Mouse (Mus musculus) liver, embryonic 12.5 days (tissue): ENCODE measurements around the gene Cyp2b13. TPM values are rescaled to one million over a fixed set of nuclear protein-coding genes. Genes with fewer than 3 reads are reported as not detected.
A peak's percentile ranks its signal among the peaks of the same experiment; 100 is the strongest.
"Not testable (repeated sequence)": the region's sequence is repeated elsewhere in the genome, so short reads cannot be mapped to it uniquely, and the experiment has no call there.

Source experiments
- ATAC-seq: fragments of 200-750 bp; cut with Nextera tagmentation; 2 replicates; pipeline ENCODE4 v1.8.0; 2017; ENCODE audit warnings: moderate number of reproducible peaks, mild to moderate bottlenecking, moderate library complexity
- H3K27ac ChIP-seq: fragments of 300-500 bp; sonication (generic); 2 replicates; pipeline ENCODE4 v1.5.1; 2016; ENCODE audit warnings: mild to moderate bottlenecking
- H3K27me3 ChIP-seq: fragments of 300-500 bp; sonication (generic); replicated peaks from 2 replicates; pipeline ENCODE4 v1.6.1; 2016; ENCODE audit warnings: mild to moderate bottlenecking, moderate library complexity
- H3K36me3 ChIP-seq: fragments of 300-500 bp; sonication (generic); 2 replicates; pipeline ENCODE4 v1.6.1; 2016; ENCODE audit warnings: mild to moderate bottlenecking, moderate library complexity
- H3K4me1 ChIP-seq: fragments of 300-500 bp; sonication (generic); 2 replicates; pipeline ENCODE4 v1.6.1; 2016
- H3K4me2 ChIP-seq: fragments of 300-500 bp; sonication (generic); 2 replicates; pipeline ENCODE4 v1.6.1; 2016; ENCODE audit warnings: mild to moderate bottlenecking, moderate library complexity
- H3K4me3 ChIP-seq: fragments of 300-500 bp; sonication (generic); 2 replicates; pipeline ENCODE4 v1.5.1; 2016; ENCODE audit warnings: mild to moderate bottlenecking, moderate library complexity
- H3K9ac ChIP-seq: fragments of 300-500 bp; sonication (generic); 2 replicates; pipeline ENCODE4 v1.6.1; 2016; ENCODE audit warnings: mild to moderate bottlenecking, moderate library complexity
- H3K9me3 ChIP-seq: fragments of 300-500 bp; sonication (generic); replicated peaks from 2 replicates; pipeline ENCODE4 v1.6.1; 2016; ENCODE audit warnings: mild to moderate bottlenecking, moderate library complexity
- WGBS: fragments of 180-500 bp; shearing (Covaris S2); methylation state at CpG from one replicate; pipeline ENCODE4 v1.1.7; 2016; ENCODE audit not compliant: insufficient replicate concordance; 5-methylcytosine and 5-hydroxymethylcytosine counted together
- polyA plus RNA-seq: library from polyadenylated mRNA; unstranded; fragments of >200 nt; fragmentation: Nextera tagmentation; extraction: Ambion mirVana; gene quantifications from 2 replicates; pipeline ENCODE4 v1.2.1, GENCODE M21; 2016

Gene Cyp2b13
- polyA plus RNA-seq: not detected in 2 replicates

GRCm38 (mm10) chr7:26061197-26061596 is at the start of gene Cyp2b13:
Cyp2b13 (plus strand) TSS chr7:26061497.
- H3K4me1 ChIP-seq, H3K4me2 ChIP-seq, H3K27me3 ChIP-seq, H3K9me3 ChIP-seq, H3K9ac ChIP-seq, ATAC-seq, H3K36me3 ChIP-seq, H3K4me3 ChIP-seq, H3K27ac ChIP-seq: not testable (repeated sequence)
- WGBS: 63% methylated on average over 1 of the region's 2 CpGs

DNA sequence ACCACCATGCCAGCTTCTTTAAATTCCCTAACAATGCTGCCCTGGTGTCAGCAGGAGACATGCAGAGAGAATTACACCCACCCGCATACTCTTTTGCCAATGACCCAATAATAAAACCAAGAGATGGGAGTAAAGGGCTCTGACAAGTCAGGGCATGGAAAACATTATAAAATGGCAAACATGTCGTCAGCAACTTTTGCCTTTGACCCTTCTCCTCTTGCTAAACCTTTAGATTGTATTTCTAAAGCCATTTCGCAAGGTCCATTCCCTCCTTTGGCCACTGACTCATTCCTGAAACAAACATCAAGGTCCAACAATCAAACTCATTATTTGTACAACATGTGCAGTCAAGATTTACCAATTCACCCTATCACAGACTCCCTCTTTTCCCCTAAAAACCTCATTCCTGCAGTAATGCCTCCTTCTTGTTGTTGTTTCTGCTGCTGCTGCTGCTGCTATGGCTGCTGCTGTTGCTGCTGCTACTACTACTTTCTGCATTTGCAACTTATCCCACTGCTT is 41.4 kb upstream of the Cyp2b13 start:
- not testable (repeated sequence) for H3K27me3 ChIP-seq, H3K36me3 ChIP-seq, H3K9ac ChIP-seq, H3K9me3 ChIP-seq, H3K27ac ChIP-seq, H3K4me1 ChIP-seq, H3K4me2 ChIP-seq, H3K4me3 ChIP-seq
- 55% methylated on average over 1 of the region's 3 CpGs for WGBS
- peak; percentile 27; the same call in 1 of the 2 replicates for ATAC-seq

DNA sequence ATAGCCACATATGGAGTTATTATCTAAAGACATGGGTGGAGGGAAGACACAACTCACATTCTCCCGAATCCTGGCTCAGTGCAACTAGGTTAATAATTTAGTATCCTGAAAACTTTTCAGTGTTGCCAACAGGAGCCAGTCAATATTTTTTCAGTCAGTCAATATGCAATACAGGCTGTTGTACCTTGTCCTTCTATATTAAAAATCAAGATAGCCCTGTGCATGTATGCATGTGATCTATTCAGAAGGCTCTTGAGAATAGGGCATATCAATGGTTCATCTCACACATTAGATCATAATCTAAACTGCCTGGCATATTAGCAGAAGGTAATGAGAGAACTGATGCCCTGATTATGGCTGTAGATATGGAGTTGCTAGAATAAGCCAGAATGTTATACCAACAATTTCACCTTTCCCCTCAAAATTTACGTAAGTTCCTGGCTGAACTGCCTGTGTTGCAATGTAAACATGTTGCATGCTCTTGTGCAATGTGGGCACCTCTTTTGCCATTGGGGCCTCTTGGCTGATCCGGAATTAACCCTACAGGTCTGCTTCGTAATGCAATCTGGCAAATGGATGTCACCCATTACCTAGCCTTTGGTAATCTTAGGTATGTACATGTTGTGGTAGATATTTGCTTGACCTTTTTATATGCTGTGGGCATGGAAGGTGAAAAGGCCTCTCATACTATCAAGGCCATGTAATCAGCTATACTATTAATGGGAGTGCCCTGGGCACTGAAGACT is 6.2 kb upstream of the Cyp2b13 start:
- H3K4me2 ChIP-seq, H3K4me1 ChIP-seq, H3K9me3 ChIP-seq, H3K27ac ChIP-seq, H3K4me3 ChIP-seq, H3K27me3 ChIP-seq, H3K36me3 ChIP-seq, H3K9ac ChIP-seq: not testable (repeated sequence)
- 63% methylated on average over 4 of the region's 4 CpGs for WGBS
- peak; percentile 32; the same call in 1 of the 2 replicates for ATAC-seq

GRCm38 (mm10) chr7:26071677-26072076 is 10.4 kb downstream of the Cyp2b13 start:
- ATAC-seq, H3K4me3 ChIP-seq, H3K36me3 ChIP-seq, H3K4me1 ChIP-seq, H3K27me3 ChIP-seq, H3K27ac ChIP-seq, H3K4me2 ChIP-seq, H3K9me3 ChIP-seq, H3K9ac ChIP-seq: not testable (repeated sequence)
- WGBS: 56% methylated on average over 29 of the region's 29 CpGs

DNA sequence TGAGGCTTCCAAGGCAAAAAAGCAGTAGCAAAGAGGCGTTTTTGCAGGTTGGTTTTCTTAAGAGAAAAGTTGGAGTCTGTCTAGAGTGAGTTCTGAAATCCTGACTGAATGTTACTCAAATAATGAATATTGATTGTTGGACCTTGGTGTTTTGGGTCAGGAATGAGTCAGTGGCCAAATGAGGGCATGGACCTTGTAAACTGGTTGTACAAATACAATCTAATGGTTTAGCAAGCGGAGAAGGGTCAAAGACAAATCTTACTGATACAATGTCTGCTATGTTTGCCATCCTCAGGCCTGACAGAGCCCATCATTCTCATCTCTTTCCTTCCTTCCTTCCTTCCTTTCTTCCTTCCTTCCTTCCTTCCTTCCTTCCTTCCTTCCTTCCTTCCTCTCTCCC is 21.3 kb downstream of the Cyp2b13 start:
- Histone ChIP-seq H3K27ac (no peak overlapping the region), H3K4me1 (no peaks in the 10 kb centered on the region), H3K36me3 (no peaks in the 10 kb centered on the region), H3K27me3 (no peaks in the 10 kb centered on the region), H3K4me2 (no peak overlapping the region), H3K9me3 (0 out of 2 replicates have a peak, but pooled peaks cover 2% of the 10 kb centered on the region), H3K4me3 (no peak overlapping the region), H3K9ac (no peak overlapping the region)
- ATAC-seq: no peak
- 46% methylated on average over 2 of the region's 2 CpGs for WGBS

- no peaks in the 10 kb centered on the region for H3K4me1 ChIP-seq
- no peak overlapping the region for H3K4me3 ChIP-seq
- no peak overlapping the region for H3K9ac ChIP-seq
- H3K27ac ChIP-seq: no peak overlapping the region
- H3K27me3 ChIP-seq: no peaks in the 10 kb centered on the region
- no peak for ATAC-seq
- H3K9me3 ChIP-seq: 0 out of 2 replicates have a peak, but pooled peaks cover 2% of the 10 kb centered on the region
- no peaks in the 10 kb centered on the region for H3K36me3 ChIP-seq
- 74% methylated on average over 1 of the region's 1 CpGs for WGBS
- no peak overlapping the region for H3K4me2 ChIP-seq
Measured at GRCm38 (mm10) chr7:26087391-26087790, 26.1 kb downstream of the Cyp2b13 start.

DNA sequence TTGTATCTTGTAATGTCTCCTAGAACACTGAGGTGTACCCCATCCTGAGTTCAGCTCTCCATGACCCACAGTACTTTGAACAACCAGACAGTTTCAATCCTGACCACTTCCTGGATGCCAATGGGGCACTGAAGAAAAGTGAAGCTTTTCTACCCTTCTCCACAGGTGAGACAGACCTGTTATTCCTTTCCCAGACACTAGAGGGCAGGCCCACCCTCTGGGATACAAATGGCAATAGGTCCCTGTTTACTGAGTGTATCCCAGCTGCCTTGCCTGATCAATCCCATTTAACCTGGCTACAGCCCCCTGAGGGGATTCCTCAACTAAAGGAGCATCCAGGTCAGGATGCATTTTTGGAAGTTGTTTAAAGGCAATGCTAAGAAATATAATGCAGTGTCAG is 27.3 kb downstream of the Cyp2b13 start:
- not testable (repeated sequence) for H3K4me3 ChIP-seq, H3K4me2 ChIP-seq, H3K36me3 ChIP-seq, ATAC-seq, H3K4me1 ChIP-seq, H3K27me3 ChIP-seq, H3K9me3 ChIP-seq, H3K27ac ChIP-seq, H3K9ac ChIP-seq

DNA sequence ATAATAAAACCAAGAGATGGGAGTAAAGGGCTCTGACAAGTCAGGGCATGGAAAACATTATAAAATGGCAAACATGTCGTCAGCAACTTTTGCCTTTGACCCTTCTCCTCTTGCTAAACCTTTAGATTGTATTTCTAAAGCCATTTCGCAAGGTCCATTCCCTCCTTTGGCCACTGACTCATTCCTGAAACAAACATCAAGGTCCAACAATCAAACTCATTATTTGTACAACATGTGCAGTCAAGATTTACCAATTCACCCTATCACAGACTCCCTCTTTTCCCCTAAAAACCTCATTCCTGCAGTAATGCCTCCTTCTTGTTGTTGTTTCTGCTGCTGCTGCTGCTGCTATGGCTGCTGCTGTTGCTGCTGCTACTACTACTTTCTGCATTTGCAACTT is 78.3 kb downstream of the Cyp2b13 start:
- not testable (repeated sequence) for H3K4me3 ChIP-seq, H3K4me1 ChIP-seq, H3K9ac ChIP-seq, H3K9me3 ChIP-seq, H3K36me3 ChIP-seq, H3K27me3 ChIP-seq, H3K27ac ChIP-seq, H3K4me2 ChIP-seq
- no CpG with 5 or more reads among the region's 2 CpGs for WGBS
- ATAC-seq: 0 out of 2 replicates have a peak, but pooled peaks have one; percentile 24

DNA sequence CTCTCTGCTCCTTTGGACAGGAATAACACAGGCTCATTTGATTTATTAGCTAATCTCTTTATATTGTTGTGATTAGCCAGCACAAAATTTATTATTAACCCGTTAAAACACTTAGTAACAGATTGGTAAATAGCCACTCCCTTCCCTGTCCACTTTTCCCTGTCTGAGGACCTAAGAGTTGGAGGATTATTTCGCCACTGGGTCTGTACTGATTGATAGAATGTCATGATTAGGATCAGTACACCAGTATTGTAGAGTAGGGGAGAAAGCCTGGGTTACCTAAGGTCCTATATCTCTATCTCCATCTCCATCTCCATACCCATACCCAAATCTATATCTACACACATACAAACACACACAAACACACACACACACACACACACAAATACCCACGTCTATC is 82.4 kb downstream of the Cyp2b13 start:
- not testable (repeated sequence) for H3K36me3 ChIP-seq, H3K9me3 ChIP-seq, H3K4me2 ChIP-seq, H3K27ac ChIP-seq, H3K4me1 ChIP-seq, H3K27me3 ChIP-seq, H3K9ac ChIP-seq, H3K4me3 ChIP-seq, ATAC-seq
- WGBS: 67% methylated on average over 1 of the region's 3 CpGs

Other genes with a start within 250 kb of the Cyp2b13 start
- gene Cyp2s1, start 244.6 kb upstream of the Cyp2b13 start, polyA plus RNA-seq: 0.62 and 0.81 TPM in 2 replicates
- gene Cyp2b10, start 163.9 kb upstream of the Cyp2b13 start, polyA plus RNA-seq: 0.06 TPM in 1 of 2 replicates, not detected in the other
- gene Cyp2b9, start 111.9 kb downstream of the Cyp2b13 start, polyA plus RNA-seq: not detected in 2 replicates
- gene Vmn1r184, start 198.8 kb downstream of the Cyp2b13 start, polyA plus RNA-seq: not detected in 2 replicates
- not detected in 2 replicates for gene Cyp2a4, start 245.7 kb downstream of the Cyp2b13 start, polyA plus RNA-seq